Mouse (Mus musculus): ENCODE data around the gene Onecut3.

- TF ChIP-seq CTCF (IDR thresholded peaks at IDR 0.05; ENCODE audit: borderline replicate concordance, control insufficient read depth, extremely low read depth, insufficient read depth, low read length, poor library complexity) (no peak), POLR2A (IDR thresholded peaks at IDR 0.05; ENCODE audit: control insufficient read depth, extremely low read depth, insufficient read depth, low read length, poor library complexity) (no peak)
These were observed at the start of gene Onecut3 for GRCm38 (mm10) chr10:80494732-80495131.
